Mouse (Mus musculus): ENCODE results near the gene Endog.

DNA sequence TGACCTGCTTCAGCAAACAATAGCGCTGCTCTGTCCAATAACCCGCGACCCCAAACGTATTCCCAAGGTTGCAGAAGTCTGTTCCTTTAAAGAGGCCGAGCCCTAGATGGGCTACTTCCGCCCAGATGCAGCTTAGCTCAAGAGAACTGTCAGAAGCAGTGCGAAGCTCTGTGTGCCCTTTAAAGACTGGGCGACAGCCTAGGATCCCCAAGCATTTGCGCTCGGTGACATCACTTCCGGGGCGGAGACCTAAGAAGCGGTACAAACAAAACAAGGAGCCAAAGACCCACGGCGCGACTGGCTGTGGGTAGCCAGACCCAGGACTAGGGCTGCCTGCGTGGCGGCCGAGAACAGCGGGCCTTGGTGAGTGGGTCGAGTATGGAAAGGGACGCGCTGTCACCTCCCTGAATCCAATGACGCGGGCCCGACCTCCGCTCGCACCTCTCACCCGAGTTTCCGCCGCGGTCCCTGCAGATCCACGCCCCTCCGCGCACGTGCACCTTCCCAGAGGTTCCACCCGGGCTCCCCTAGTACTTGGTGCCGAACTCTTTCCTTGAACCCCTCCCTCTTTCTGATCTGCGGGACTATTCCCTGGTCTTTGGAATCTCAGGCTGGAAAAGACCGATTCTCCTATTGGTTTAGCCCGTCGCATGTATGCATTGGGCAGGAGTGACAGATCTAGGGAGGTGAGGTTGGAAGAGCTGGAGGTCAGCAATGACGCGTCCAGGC, 34.5 kb downstream of the Endog start, which contains the start of gene Kyat1:
- peak; percentile 91 for TF ChIP-seq POLR2A (IDR thresholded peaks at IDR 0.05; ENCODE audit: insufficient read depth, low read depth, low read length)
- TF ChIP-seq CTCF (IDR thresholded peaks at IDR 0.05) = no peak
